Mouse (Mus musculus) mouse trophoblast stem cell (cell line): ENCODE results near the gene Atp5c1.

Experiments used
- in situ Hi-C, 2 experiments: fragments of 300-500 bp; cut with MseI, MboI; formaldehyde crosslinking; loops; 2 replicates in 1 of 2; 3 replicates in 1 of 2; pipeline ENCODE4 v1.15.1; 2025

Gene Atp5c1

GRCm38 (mm10) chr2:10050878-10051277, 29.4 kb downstream of the Atp5c1 start:
- in situ Hi-C loops: no loop called here

DNA sequence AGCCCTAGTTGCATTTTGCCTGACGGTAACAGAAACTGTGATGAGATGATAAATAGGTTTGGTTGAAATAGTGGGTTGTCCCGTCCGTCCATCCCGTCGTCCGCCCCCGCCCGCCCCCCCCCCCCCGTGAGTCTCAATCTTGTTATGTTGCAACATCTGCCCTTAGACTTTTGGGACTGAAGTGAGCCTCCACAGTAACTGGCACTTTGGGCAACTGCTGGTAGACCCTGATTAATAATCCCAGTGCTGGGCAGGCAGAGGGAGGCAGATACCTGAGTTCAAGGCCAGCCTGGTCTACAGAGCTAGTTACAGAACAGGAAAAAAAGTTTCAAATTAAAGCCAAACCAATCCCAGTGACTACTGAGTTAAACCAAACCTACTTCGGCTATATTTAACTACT, 30.9 kb downstream of the Atp5c1 start:
- in situ Hi-C loops: no loop called here

- in situ Hi-C loops: no loop called here
Measured at GRCm38 (mm10) chr2:10048461-10048860, 31.8 kb downstream of the Atp5c1 start, which contains the start of gene Taf3. Gene Taf3 (minus strand): TSS chr2:10048596.

DNA sequence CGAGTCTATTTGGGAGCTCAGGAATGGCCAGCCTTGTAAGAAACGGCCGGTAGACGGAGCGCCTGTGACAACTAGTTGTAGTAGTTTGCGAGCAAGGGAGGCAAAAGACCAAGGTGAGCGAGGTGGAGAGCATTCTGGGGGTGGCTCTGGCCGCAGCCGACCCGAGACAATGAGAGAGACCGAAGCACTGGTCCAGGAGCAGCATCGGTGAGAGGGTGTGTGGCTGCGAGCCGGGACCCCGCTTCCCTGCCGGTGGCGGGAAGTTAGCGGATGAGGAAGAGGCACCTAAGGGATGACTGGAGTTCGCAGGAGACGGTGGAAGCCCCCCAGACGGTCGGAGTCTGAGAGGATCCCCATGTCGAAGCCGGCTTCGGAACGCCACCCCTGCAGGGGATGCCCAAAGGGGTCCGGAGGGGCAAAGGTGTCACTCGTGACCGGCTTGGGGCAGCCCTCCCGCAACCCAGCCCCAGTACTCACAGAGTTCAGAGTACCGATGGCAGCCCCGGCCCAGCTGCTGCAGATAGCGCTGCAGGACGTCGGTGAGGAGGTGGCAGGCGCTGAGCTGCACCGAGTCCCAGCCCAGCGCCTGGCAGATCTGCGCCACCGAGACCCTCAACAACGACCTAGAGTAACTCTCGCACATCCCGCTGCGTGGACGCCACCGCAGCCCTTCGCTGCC, 32.4 kb downstream of the Atp5c1 start:
- in situ Hi-C loops: no loop called here

- in situ Hi-C loops: no loop called here
Measured at GRCm38 (mm10) chr2:10034976-10035375, 45.3 kb downstream of the Atp5c1 start.

- in situ Hi-C loops: no loop called here
Measured at GRCm38 (mm10) chr2:10033684-10034083, 46.6 kb downstream of the Atp5c1 start.

DNA sequence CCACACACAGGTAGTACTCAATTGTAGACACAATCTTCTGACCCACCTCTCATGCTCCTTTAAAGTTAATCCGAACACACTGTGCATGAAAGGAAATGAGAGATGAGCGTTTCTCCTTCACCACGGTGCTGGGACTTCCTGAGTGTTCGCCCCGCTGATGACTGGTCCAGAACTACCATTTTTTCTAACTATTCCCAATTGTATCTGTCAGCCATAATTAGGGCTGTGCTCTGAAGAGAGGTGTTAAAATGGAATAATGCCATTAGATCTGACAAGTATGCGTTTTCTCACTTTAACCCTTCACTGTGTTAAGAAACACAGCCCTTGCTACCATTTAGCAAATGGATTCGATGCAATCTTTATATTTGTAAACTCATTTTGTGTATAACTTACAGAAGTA, 50.6 kb downstream of the Atp5c1 start:
- in situ Hi-C loops: no loop called here

DNA sequence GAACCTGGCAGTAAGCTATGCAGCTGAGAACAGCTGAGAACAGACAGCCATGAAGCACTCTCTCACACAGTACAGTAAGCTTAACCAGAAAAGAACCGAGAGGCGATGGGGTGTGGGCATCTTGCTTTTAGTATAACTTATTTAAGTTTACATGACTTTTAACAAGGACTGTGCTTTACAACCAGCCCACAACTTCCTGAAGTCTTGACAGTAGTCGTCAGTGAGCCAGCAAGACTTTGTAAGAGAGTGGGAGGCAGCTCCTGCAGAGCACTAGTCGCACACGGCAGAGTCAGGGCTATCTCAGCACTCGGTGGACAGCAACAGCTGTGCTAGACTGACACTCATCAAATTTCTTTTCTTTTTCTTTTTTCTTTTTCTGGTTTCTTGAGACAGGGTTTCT, 56.0 kb downstream of the Atp5c1 start:
- in situ Hi-C loops: loop anchor here in 1 of 2 experiments (25.0 kb wide), 1 partner anchor 1337 kb away; no protein-coding TSS in a partner anchor

- in situ Hi-C loops: loop anchor here in 1 of 2 experiments (25.0 kb wide), 1 partner anchor 1334 kb away; no protein-coding TSS in a partner anchor
Measured at GRCm38 (mm10) chr2:10021296-10021695, 59.0 kb downstream of the Atp5c1 start.

DNA sequence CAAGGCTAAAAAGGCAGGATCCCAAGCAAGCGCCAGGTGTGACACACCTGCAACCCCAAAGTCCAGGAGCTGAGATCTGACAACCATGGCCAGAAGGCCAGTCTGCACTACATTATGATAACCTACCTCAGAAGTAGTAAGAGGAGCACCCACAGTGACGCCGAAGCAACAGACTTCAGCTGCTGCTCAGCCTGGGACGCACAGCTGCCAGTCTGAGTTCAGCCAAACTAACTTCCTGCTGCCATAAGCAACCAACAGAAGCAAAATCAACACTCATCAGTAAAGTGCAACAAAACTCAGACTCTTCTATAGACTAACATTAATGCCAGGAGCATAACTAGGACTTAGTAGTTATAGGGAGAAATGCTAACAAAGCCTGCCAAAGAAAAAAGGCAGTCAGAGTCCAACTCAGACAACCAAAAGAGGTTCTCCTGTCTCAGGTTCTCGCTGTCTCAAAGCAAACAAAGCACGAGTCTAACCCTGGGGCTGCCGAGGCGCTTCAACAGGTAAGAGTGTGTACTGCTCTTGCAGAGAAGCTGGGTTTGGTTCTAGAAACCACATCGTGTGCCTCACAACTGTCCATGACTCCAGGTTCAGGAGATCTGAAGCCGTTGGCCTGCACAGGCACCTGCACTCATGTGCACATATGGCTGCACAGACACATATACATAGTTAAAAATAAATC, 65.2 kb downstream of the Atp5c1 start:
- in situ Hi-C loops: loop anchor here in 1 of 2 experiments (25.0 kb wide), 1 partner anchor 1328 kb away; no protein-coding TSS in a partner anchor

DNA sequence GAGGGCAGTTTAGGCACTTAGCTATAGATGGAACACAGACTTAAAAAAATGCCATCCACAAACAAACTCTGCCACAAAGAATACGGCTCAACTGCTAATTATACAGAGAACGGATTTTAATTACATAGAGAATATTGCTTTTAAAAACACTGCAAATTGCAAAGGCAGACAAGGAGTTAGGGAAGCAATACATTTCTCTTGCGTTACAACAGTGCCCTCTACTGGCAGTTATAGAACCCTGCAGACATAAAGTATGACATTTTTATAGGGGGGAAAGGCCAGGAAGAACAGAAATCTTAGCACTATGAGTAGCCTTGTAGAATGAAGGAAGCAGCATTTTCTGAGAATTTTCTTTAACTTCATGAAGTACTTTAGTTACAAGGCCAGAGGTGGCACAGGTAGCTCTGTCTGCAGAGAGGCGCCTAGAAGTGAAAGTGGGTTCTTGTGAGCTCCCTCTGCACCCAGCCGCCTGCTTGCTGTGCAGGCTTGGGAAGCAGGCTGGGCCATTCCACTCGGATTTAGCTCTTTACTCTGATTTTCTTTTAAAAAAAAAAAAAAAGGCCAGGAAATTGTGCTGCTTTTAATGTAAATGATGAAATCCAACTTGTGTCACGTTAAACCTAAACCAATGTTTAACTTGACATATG, 69.9 kb downstream of the Atp5c1 start:
- in situ Hi-C loops: loop anchor here in 1 of 2 experiments (25.0 kb wide), 1 partner anchor 1323 kb away; no protein-coding TSS in a partner anchor

GRCm38 (mm10) chr2:10009671-10010254, 70.5 kb downstream of the Atp5c1 start:
- in situ Hi-C loops: loop anchor here in 1 of 2 experiments (25.0 kb wide), 1 partner anchor 1322 kb away; no protein-coding TSS in a partner anchor

DNA sequence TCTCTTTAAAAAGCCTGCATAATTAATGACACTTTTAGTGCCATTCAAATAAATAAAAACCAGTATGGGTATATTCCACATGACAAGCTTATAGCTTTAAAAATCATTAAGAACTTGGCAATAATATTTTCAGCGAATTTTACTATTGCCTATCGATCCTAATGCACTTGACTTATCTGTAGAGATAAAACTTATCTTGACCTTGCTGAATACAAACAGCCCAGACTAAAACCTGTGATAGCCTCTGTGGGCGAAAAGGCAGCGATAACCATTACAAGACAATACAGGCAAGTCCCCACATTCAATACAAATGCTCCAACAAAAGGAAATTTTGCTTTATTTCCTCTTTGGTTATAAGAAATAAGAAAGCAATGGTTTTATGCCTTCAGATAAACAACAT, 71.7 kb downstream of the Atp5c1 start:
- in situ Hi-C loops: loop anchor here in 1 of 2 experiments (25.0 kb wide), 1 partner anchor 1321 kb away; no protein-coding TSS in a partner anchor
